Mouse (Mus musculus) hindbrain, embryonic 10.5 days (tissue): Measurements from ENCODE around the gene Tmem210. TPM values are rescaled to one million over a fixed set of nuclear protein-coding genes. Genes with fewer than 3 reads are reported as not detected.
"Not testable (repeated sequence)": the region's sequence is repeated elsewhere in the genome, so short reads cannot be mapped to it uniquely, and the experiment has no call there.

Experiments used
- DNase-seq: peaks from one replicate; pipeline ENCODE4 v3.0.0-alpha.2; 2017; ENCODE audit warnings: low spot score
- H3K27ac ChIP-seq: fragments of 300-500 bp; sonication (generic); 2 replicates; pipeline ENCODE4 v1.5.1; 2016; ENCODE audit warnings: mild to moderate bottlenecking, moderate library complexity
- H3K27me3 ChIP-seq: fragments of 300-500 bp; sonication (generic); 2 replicates; pipeline ENCODE4 v1.6.1; 2016; ENCODE audit warnings: mild to moderate bottlenecking; ENCODE audit not compliant: poor library complexity, insufficient read depth, severe bottlenecking
- H3K36me3 ChIP-seq: fragments of 300-500 bp; sonication (generic); 2 replicates; pipeline ENCODE4 v1.6.1; 2016; ENCODE audit warnings: mild to moderate bottlenecking, moderate library complexity
- H3K4me1 ChIP-seq: fragments of 300-500 bp; sonication (generic); replicated peaks from 2 replicates; pipeline ENCODE4 v1.6.1; 2016; ENCODE audit warnings: mild to moderate bottlenecking
- H3K4me3 ChIP-seq: fragments of 300-500 bp; sonication (generic); 2 replicates; pipeline ENCODE4 v1.5.1; 2016; ENCODE audit warnings: mild to moderate bottlenecking, moderate library complexity
- H3K9me3 ChIP-seq: fragments of 300-500 bp; sonication (generic); 2 replicates; pipeline ENCODE4 v1.6.1; 2016; ENCODE audit warnings: mild to moderate bottlenecking, moderate library complexity
- WGBS: fragments of 180-500 bp; shearing (Covaris S2); methylation state at CpG from one replicate; pipeline ENCODE4 v1.1.7; 2016; 5-methylcytosine and 5-hydroxymethylcytosine counted together
- polyA plus RNA-seq: library from polyadenylated mRNA; unstranded; fragments of >200 nt; fragmentation: Nextera tagmentation; extraction: Ambion mirVana; gene quantifications from 2 replicates; pipeline ENCODE4 v1.2.1, GENCODE M21; 2016

Tmem210 gene
- not detected in 2 replicates for polyA plus RNA-seq

- H3K27me3 ChIP-seq: peaks cover 61% of the 10 kb centered on the region
- peaks cover 34% of the 10 kb centered on the region for H3K36me3 ChIP-seq
- H3K9me3 ChIP-seq: no peaks in the 10 kb centered on the region
- H3K4me3 ChIP-seq: no peak within 1 kb of the TSS
- no peak within 1 kb of the TSS for H3K27ac ChIP-seq
- peaks cover 30% of the 10 kb centered on the region for H3K4me1 ChIP-seq
- DNase-seq: no peak
- WGBS: 85% methylated on average over 6 of the region's 6 CpGs
Measured at GRCm38 (mm10) chr2:25287927-25288649, at the start of gene Tmem210. TSS of gene Tmem210 (plus strand) at chr2:25288145.

GRCm38 (mm10) chr2:25239766-25240165 is 48.2 kb upstream of the Tmem210 start:
- whole genome bisulfite sequencing: 76% methylated on average over 3 of the region's 3 CpGs
- DNase-seq: no peak
- Histone ChIP-seq H3K9me3 (no peaks in the 10 kb centered on the region), H3K27ac (no peak overlapping the region), H3K4me1 (peaks cover 40% of the 10 kb centered on the region), H3K4me3 (no peak overlapping the region), H3K36me3 (peaks cover 9% of the 10 kb centered on the region), H3K27me3 (peaks cover 46% of the 10 kb centered on the region)

GRCm38 (mm10) chr2:25240310-25240709 is 47.6 kb upstream of the Tmem210 start:
- Histone ChIP-seq H3K27ac (peak overlapping the region; percentile 87), H3K4me1 (peaks cover 40% of the 10 kb centered on the region), H3K9me3 (no peaks in the 10 kb centered on the region), H3K4me3 (peak overlapping the region; percentile 73), H3K36me3 (peaks cover 15% of the 10 kb centered on the region), H3K27me3 (peaks cover 46% of the 10 kb centered on the region)
- DNase-seq: no peak
- 49% methylated on average over 8 of the region's 8 CpGs for WGBS

GRCm38 (mm10) chr2:25240723-25241437 is 47.1 kb upstream of the Tmem210 start:
- H3K4me3 ChIP-seq: peak overlapping the region; percentile 73
- peak overlapping the region; percentile 87 for H3K27ac ChIP-seq
- peaks cover 46% of the 10 kb centered on the region for H3K27me3 ChIP-seq
- no peaks in the 10 kb centered on the region for H3K9me3 ChIP-seq
- peak; percentile 75 for DNase-seq
- WGBS: 2% methylated on average over 29 of the region's 29 CpGs
- peaks cover 42% of the 10 kb centered on the region for H3K4me1 ChIP-seq
- H3K36me3 ChIP-seq: peaks cover 20% of the 10 kb centered on the region

- Histone ChIP-seq H3K36me3 (peaks cover 26% of the 10 kb centered on the region), H3K9me3 (no peaks in the 10 kb centered on the region), H3K4me1 (peaks cover 43% of the 10 kb centered on the region), H3K4me3 (peak overlapping the region; percentile 73), H3K27me3 (peaks cover 46% of the 10 kb centered on the region), H3K27ac (peak overlapping the region; percentile 87)
- DNase-seq: no peak
- 19% methylated on average over 6 of the region's 6 CpGs for WGBS
Measured at GRCm38 (mm10) chr2:25241438-25241775, 46.5 kb upstream of the Tmem210 start.

GRCm38 (mm10) chr2:25242101-25242506 is 45.8 kb upstream of the Tmem210 start, which contains the start of the genes Rnf208 and Cysrt1:
TSS of gene Rnf208 (plus strand) at chr2:25242255.
TSS of gene Cysrt1 (minus strand) at chr2:25242452.
- H3K4me1 ChIP-seq: peaks cover 41% of the 10 kb centered on the region
- H3K27me3 ChIP-seq: peaks cover 46% of the 10 kb centered on the region
- H3K27ac ChIP-seq: peak within 1 kb of the TSS; percentile 87
- peaks cover 33% of the 10 kb centered on the region for H3K36me3 ChIP-seq
- no peaks in the 10 kb centered on the region for H3K9me3 ChIP-seq
- under 1% methylated on average over 59 of the region's 59 CpGs for WGBS
- DNase-seq: no peak
- peak within 1 kb of the TSS; percentile 73 for H3K4me3 ChIP-seq

- Histone ChIP-seq H3K27ac (no peak overlapping the region), H3K27me3 (peaks cover 46% of the 10 kb centered on the region), H3K9me3 (no peaks in the 10 kb centered on the region), H3K4me3 (peak overlapping the region; percentile 73; the same call in 1 of the 2 replicates), H3K36me3 (peaks cover 45% of the 10 kb centered on the region), H3K4me1 (peaks cover 41% of the 10 kb centered on the region)
- WGBS: 85% methylated on average over 8 of the region's 8 CpGs
- no peak for DNase-seq
Measured at GRCm38 (mm10) chr2:25243342-25243741, 44.6 kb upstream of the Tmem210 start.

GRCm38 (mm10) chr2:25244144-25244543 is 43.8 kb upstream of the Tmem210 start:
- Histone ChIP-seq H3K4me1 (peaks cover 41% of the 10 kb centered on the region), H3K36me3 (peaks cover 53% of the 10 kb centered on the region)
- no peak for DNase-seq

GRCm38 (mm10) chr2:25246183-25247072 is 41.5 kb upstream of the Tmem210 start, which contains the start of gene AL732309.1:
TSS of gene AL732309.1 (minus strand) at chr2:25246863.
- Histone ChIP-seq H3K27me3 (peaks cover 29% of the 10 kb centered on the region), H3K9me3 (no peaks in the 10 kb centered on the region), H3K4me1 (peaks cover 26% of the 10 kb centered on the region), H3K4me3 (no peak within 1 kb of the TSS), H3K36me3 (peaks cover 76% of the 10 kb centered on the region), H3K27ac (no peak within 1 kb of the TSS)
- 88% methylated on average over 10 of the region's 10 CpGs for WGBS
- DNase-seq: no peak

More at GRCm38 (mm10) chr2:25244144-25244543, 43.8 kb upstream of the Tmem210 start:
- H3K27me3 ChIP-seq: peaks cover 41% of the 10 kb centered on the region
- no peak overlapping the region for H3K4me3 ChIP-seq
- 91% methylated on average over 4 of the region's 4 CpGs for WGBS
- H3K9me3 ChIP-seq: no peaks in the 10 kb centered on the region
- no peak overlapping the region for H3K27ac ChIP-seq

GRCm38 (mm10) chr2:25252331-25252730 is 35.6 kb upstream of the Tmem210 start:
- Histone ChIP-seq H3K36me3 (peaks cover 64% of the 10 kb centered on the region), H3K9me3 (no peaks in the 10 kb centered on the region), H3K27me3 (no peaks in the 10 kb centered on the region), H3K27ac (no peak overlapping the region), H3K4me1 (peaks cover 19% of the 10 kb centered on the region), H3K4me3 (no peak overlapping the region)
- no peak for DNase-seq
- WGBS: 87% methylated on average over 1 of the region's 1 CpGs

- Histone ChIP-seq H3K4me3 (peak within 1 kb of the TSS; percentile 91), H3K9me3 (no peaks in the 10 kb centered on the region), H3K27me3 (no peaks in the 10 kb centered on the region), H3K27ac (peak within 1 kb of the TSS; percentile 94), H3K36me3 (peaks cover 34% of the 10 kb centered on the region), H3K4me1 (peaks cover 19% of the 10 kb centered on the region)
- peak; percentile 95 for DNase-seq
- under 1% methylated on average over 39 of the region's 39 CpGs for WGBS
Measured at GRCm38 (mm10) chr2:25255284-25255779, 32.6 kb upstream of the Tmem210 start, which contains the start of gene Tmem203. TSS of gene Tmem203 (plus strand) at chr2:25255439.

- peaks cover 20% of the 10 kb centered on the region for H3K4me1 ChIP-seq
- H3K36me3 ChIP-seq: peaks cover 21% of the 10 kb centered on the region
- H3K27ac ChIP-seq, H3K9me3 ChIP-seq, H3K27me3 ChIP-seq: not testable (repeated sequence)
- WGBS: 61% methylated on average over 12 of the region's 12 CpGs
- DNase-seq: peak; percentile 18
- H3K4me3 ChIP-seq: peak overlapping the region; percentile 91
Measured at GRCm38 (mm10) chr2:25256443-25257109, 31.4 kb upstream of the Tmem210 start.
